19 mouse cellular contexts compared by ENCODE assay signal in the genomic region with DNA sequence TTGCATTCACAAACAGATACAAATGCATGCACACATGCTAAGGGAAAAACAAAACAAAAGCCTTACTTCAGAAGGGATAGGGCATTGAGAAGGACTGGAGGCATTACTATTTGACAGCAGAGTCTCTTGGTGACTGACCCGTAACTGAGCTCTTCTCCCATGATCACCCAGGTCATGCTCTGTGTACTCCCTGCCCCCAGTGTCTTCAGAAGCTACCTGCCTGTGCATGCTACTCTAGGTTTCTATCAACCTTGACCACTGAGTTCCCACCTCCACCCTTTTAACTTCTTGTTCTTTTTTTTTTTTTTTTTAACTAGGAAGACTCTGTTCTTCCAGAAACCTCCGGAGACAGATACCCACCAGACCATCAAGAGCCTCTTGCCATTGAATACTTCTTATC.
"Had no signal": no experiment of that assay in that cellular context is flagged by ENCODE, and none has a peak within 500 bp of the region (broad histone marks: within the 10 kb centered on the region; RNA-seq: fewer than 3 reads in every experiment).

No protein-coding gene starts in this region.

- H3K4me2 ChIP-seq: limb, embryonic 12.5 days; limb, embryonic 15.5 days; liver, embryonic 11.5 days; lung, embryonic 14.5 days; midbrain, embryonic 12.5 days; midbrain, embryonic 15.5 days; neural tube, embryonic 12.5 days; neural tube, embryonic 15.5 days; stomach, embryonic 15.5 days had no signal

- DNase-seq: left cerebral cortex, postnatal 4 days; liver, postnatal 0 days; lung, embryonic 14.5 days; retina, postnatal 1 day; right cerebral cortex, postnatal 25 days; spleen, adult 18-20 months; thymus, postnatal 25 days had no signal

- H3K27ac ChIP-seq: limb, embryonic 12.5 days; limb, embryonic 15.5 days; liver, embryonic 14.5 days; macrophage; midbrain, embryonic 12.5 days; midbrain, embryonic 15.5 days; neural tube, embryonic 12.5 days; neural tube, embryonic 15.5 days; stomach, embryonic 15.5 days had no signal

- H3K9ac ChIP-seq: limb, embryonic 12.5 days; limb, embryonic 15.5 days; liver, embryonic 14.5 days; liver, postnatal 0 days; lung, embryonic 14.5 days; midbrain, embryonic 12.5 days; midbrain, embryonic 15.5 days; neural tube, embryonic 12.5 days; neural tube, embryonic 15.5 days; stomach, embryonic 15.5 days had no signal

- H3K4me3 ChIP-seq: limb, embryonic 12.5 days; limb, embryonic 15.5 days; midbrain, embryonic 12.5 days; midbrain, embryonic 15.5 days; neural tube, embryonic 12.5 days; neural tube, embryonic 15.5 days; stomach, embryonic 15.5 days had no signal

- H3K36me3 ChIP-seq: limb, embryonic 12.5 days; limb, embryonic 15.5 days; midbrain, embryonic 12.5 days; midbrain, embryonic 15.5 days; neural tube, embryonic 12.5 days; neural tube, embryonic 15.5 days; stomach, embryonic 15.5 days had no signal

- H3K9me3 ChIP-seq: limb, embryonic 12.5 days; limb, embryonic 15.5 days; midbrain, embryonic 12.5 days; midbrain, embryonic 15.5 days; neural tube, embryonic 12.5 days; neural tube, embryonic 15.5 days; stomach, embryonic 15.5 days had no signal

- H3K27me3 ChIP-seq: limb, embryonic 12.5 days; midbrain, embryonic 15.5 days; neural tube, embryonic 12.5 days; neural tube, embryonic 15.5 days; stomach, embryonic 15.5 days had no signal

- ATAC-seq: intestine, postnatal 0 days; liver, postnatal 0 days; lung, postnatal 0 days; midbrain, embryonic 15.5 days had no signal

- H3K4me1 ChIP-seq: neural tube, embryonic 12.5 days had no signal
